Mouse (Mus musculus) thymus, adult 18-20 months (tissue): ENCODE measurements around the gene Pcca.

Source experiments
- DNase-seq, 2 experiments: peaks; one replicate each; pipeline ENCODE4 v3.0.0; 2022; ENCODE audit warnings: mixed read lengths in 2 of 2

The Pcca gene

GRCm38 (mm10) chr14:122534017-122534924 lies at the start of gene Pcca:
TSS of gene Pcca (plus strand) at chr14:122534324.
- peak; percentile 92 to 93 for DNase-seq

- no peak for DNase-seq
Measured at GRCm38 (mm10) chr14:122484458-122484843, 49.7 kb upstream of the Pcca start.

- DNase-seq = no peak
Measured at GRCm38 (mm10) chr14:122484844-122485551, 49.1 kb upstream of the Pcca start.

- DNase-seq = no peak
Measured at GRCm38 (mm10) chr14:122485635-122486181, 48.4 kb upstream of the Pcca start.

- DNase-seq = no peak
Measured at GRCm38 (mm10) chr14:122486611-122487010, 47.5 kb upstream of the Pcca start.

- DNase-seq = no peak
Measured at GRCm38 (mm10) chr14:122487366-122487765, 46.8 kb upstream of the Pcca start.

- no peak for DNase-seq
Measured at GRCm38 (mm10) chr14:122489041-122489440, 45.1 kb upstream of the Pcca start.

- DNase-seq = no peak
Measured at GRCm38 (mm10) chr14:122489686-122490414, 44.3 kb upstream of the Pcca start.

- DNase-seq = no peak
Measured at GRCm38 (mm10) chr14:122490441-122491328, 43.4 kb upstream of the Pcca start, which contains the start of gene Gm10837. TSS of gene Gm10837 (plus strand) at chr14:122490586.

GRCm38 (mm10) chr14:122491521-122491920 lies 42.6 kb upstream of the Pcca start:
- DNase-seq = no peak

GRCm38 (mm10) chr14:122492015-122492414 lies 42.1 kb upstream of the Pcca start:
- no peak for DNase-seq

- no peak for DNase-seq
Measured at GRCm38 (mm10) chr14:122509058-122509457, 25.1 kb upstream of the Pcca start.

- no peak for DNase-seq
Measured at GRCm38 (mm10) chr14:122511519-122511918, 22.6 kb upstream of the Pcca start.

GRCm38 (mm10) chr14:122513511-122514036 lies 20.6 kb upstream of the Pcca start:
- no peak for DNase-seq

- no peak for DNase-seq
Measured at GRCm38 (mm10) chr14:122528475-122528874, 5.6 kb upstream of the Pcca start.

- DNase-seq = no peak
Measured at GRCm38 (mm10) chr14:122535986-122536385, 1.9 kb downstream of the Pcca start.

- no peak for DNase-seq
Measured at GRCm38 (mm10) chr14:122548421-122548820, 14.3 kb downstream of the Pcca start.

GRCm38 (mm10) chr14:122548905-122549304 lies 14.8 kb downstream of the Pcca start:
- DNase-seq = no peak

- DNase-seq = no peak
Measured at GRCm38 (mm10) chr14:122552761-122553445, 18.8 kb downstream of the Pcca start.

- DNase-seq = peak in 1 of 2 experiments; percentile 9
Measured at GRCm38 (mm10) chr14:122557353-122557752, 23.2 kb downstream of the Pcca start.
